Mouse (Mus musculus) adrenal gland, adult 10 weeks (tissue): ENCODE data around the gene Irs4. TPM values are rescaled to one million over a fixed set of nuclear protein-coding genes. Genes with fewer than 3 reads are reported as not detected.

Source experiments
- polyA plus RNA-seq: library from polyadenylated mRNA; stranded (reverse); fragments of 350-450 nt; fragmentation: Illumina TruSeq; extraction: RNeasy Lipid Tissue Mini Kit (QIAGEN cat#74804); gene quantifications from one replicate; pipeline ENCODE4 v1.2.3, GENCODE M21; 2014; ENCODE audit warnings: low read depth, low replicate concordance

Gene Irs4
- 0.06 TPM for polyA plus RNA-seq

DNA sequence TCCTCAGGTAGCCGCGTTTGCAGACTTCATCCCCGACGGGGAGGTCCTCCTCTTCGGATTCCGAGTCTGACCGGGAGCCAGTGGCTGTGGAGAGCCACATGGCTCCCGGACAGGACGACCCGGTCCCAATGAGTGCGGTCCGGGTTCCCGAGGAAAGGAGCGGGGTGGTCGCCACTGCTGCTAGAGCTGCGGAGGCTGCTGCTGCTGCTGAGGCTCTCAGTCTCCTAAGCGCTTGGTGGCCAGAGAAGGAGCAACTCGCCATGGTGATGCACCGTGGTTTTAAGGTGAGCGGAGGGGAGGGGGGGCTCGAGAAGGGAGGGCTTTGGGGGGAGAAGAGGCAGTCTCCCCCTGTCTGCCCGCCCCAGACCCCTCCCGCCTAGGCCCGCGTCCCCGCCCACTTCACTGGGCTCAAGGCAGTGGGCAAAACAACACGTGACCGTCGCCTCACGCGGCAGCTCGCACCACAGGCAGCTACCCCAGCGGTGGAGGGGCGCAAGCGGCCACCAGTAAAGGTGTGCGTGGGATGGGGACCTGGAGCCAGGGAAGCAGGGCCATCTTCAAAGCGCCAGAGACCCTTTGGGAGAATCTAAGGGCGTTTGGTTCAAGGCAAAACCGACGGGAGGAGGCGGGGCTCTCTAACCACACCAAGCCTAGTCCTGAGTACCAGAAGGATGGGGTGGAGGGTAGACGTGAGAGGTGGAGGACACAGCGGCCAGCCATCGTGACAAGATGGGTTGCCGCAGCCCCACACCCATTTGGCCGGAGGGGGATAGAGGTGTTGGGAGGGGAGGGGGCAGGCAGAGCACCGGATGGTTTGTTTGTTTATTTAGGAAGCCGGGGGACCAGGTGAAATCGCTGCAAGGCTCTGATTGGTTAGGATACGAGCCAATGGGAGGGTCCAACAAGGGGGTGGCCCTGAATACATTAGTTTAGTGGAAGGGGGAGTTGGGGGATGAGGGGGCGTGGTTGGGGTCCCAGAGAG, at the start of gene Irs4:
Gene Irs4 (minus strand): TSS at position 327 of the 982 bp plus-strand sequence.

Other genes with a start within 250 kb of the Irs4 start
- gene Col4a5, start 249.9 kb downstream of the Irs4 start, polyA plus RNA-seq: 17.2 TPM
- not detected for gene Gm15294, start 150.0 kb upstream of the Irs4 start, polyA plus RNA-seq